Mouse (Mus musculus) limb, embryonic 11.5 days (tissue): Measurements from ENCODE around the gene 4930407I10Rik. TPM values are rescaled to one million over a fixed set of nuclear protein-coding genes. Genes with fewer than 3 reads are reported as not detected.

Source experiments
- ATAC-seq: fragments of 200-750 bp; cut with Nextera tagmentation; 2 replicates; pipeline ENCODE4 v1.8.0; 2017; ENCODE audit warnings: low read depth; ENCODE audit not compliant: insufficient number of reproducible peaks, low FRiP score, low TSS enrichment
- DNase-seq: peaks from one replicate; pipeline ENCODE4 v3.0.0-alpha.2; 2015; ENCODE audit warnings: low spot score
- H3K27ac ChIP-seq: fragments of 300-500 bp; sonication (generic); replicated peaks from 2 replicates; pipeline ENCODE4 v1.5.1; 2014; ENCODE audit warnings: low read depth, mild to moderate bottlenecking, low read length
- H3K27me3 ChIP-seq: fragments of 300-500 bp; sonication (generic); 2 replicates; pipeline ENCODE4 v1.6.1; 2014; ENCODE audit warnings: mild to moderate bottlenecking, low read length, mixed read lengths; ENCODE audit not compliant: control insufficient read depth, insufficient read depth
- H3K36me3 ChIP-seq: fragments of 300-500 bp; sonication (generic); 2 replicates; pipeline ENCODE4 v1.6.1; 2014; ENCODE audit warnings: mild to moderate bottlenecking, low read length, moderate library complexity, mixed read lengths; ENCODE audit not compliant: control insufficient read depth, insufficient read depth
- H3K4me1 ChIP-seq: fragments of 300-500 bp; sonication (generic); 2 replicates; pipeline ENCODE4 v1.6.1; 2014; ENCODE audit warnings: low read length, mixed read lengths; ENCODE audit not compliant: control insufficient read depth, insufficient read depth
- H3K4me2 ChIP-seq: fragments of 300-500 bp; sonication (generic); 2 replicates; pipeline ENCODE4 v1.6.1; 2014; ENCODE audit warnings: low read depth, mild to moderate bottlenecking, moderate library complexity; ENCODE audit not compliant: severe bottlenecking
- H3K4me3 ChIP-seq: fragments of 300-500 bp; sonication (generic); 2 replicates; pipeline ENCODE4 v1.5.1; 2014; ENCODE audit warnings: low read depth, low read length
- H3K9ac ChIP-seq: fragments of 300-500 bp; sonication (generic); 2 replicates; pipeline ENCODE4 v1.6.1; 2014; ENCODE audit warnings: mild to moderate bottlenecking, low read length
- H3K9me3 ChIP-seq: fragments of 300-500 bp; sonication (generic); 2 replicates; pipeline ENCODE4 v1.6.1; 2016; ENCODE audit warnings: low read length; ENCODE audit not compliant: control insufficient read depth
- WGBS: fragments of 180-500 bp; shearing (Covaris S2); extraction: QIAGEN DNeasy Blood & Tissue Kit; methylation state at CpG from one replicate; pipeline ENCODE4 v1.1.7; 2014; 5-methylcytosine and 5-hydroxymethylcytosine counted together
- polyA plus RNA-seq: library from polyadenylated mRNA; unstranded; fragments of >200 nt; fragmentation: Nextera tagmentation; extraction: Ambion mirVana; gene quantifications from 2 replicates; pipeline ENCODE4 v1.2.1, GENCODE M21; 2014

The 4930407I10Rik gene
- 0.04 TPM in 1 of 2 replicates, not detected in the other for polyA plus RNA-seq

DNA sequence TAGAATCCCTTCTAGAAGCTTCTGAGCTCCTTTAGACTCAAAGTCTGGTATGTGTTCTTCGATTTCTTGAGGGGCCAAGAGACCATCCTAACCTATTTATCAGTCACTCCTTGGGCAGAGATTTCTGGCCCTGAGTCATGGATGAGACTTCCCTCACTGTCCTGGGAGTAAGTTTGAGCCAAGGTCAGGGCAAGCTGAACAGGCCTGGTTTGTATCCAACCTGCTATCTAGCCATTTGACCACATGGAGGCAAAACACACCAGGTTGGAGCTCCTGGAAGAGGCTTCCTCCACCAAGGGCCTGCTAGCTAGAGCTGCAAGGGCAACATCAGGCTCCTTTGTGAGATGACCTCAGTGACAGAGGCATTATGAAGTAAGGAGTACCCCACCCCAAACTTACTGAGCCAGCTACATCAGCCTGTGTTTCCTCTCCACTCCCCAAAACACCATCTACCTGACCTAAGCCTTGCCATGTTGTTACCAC lies at the start of gene 4930407I10Rik:
Gene 4930407I10Rik, plus strand, starts transcription at position 433 of the 483 bp plus-strand sequence.
- ATAC-seq = no peak
- WGBS = 83% methylated on average over 1 of the region's 1 CpGs

DNA sequence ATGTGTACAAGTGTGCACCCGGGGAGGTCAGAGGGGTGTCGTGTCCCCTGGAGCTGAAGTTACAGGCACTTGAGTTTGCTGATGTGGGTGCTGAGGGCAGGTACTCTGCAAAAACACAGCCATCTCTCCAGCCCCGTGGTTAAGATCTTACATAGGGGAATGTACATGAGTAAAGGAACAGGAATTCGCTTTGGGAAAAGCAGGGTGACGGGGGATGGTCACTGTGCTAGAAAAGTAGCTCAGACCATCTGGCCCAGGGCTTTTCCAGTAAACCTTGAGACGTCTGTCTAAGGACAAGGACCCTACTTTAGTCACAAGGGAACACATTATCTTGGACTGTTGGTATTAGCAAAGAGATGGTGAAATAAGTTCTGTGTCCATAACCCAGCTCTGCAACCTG lies 47.0 kb upstream of the 4930407I10Rik start:
- Histone ChIP-seq H3K4me2 (no peak overlapping the region), H3K9me3 (no peaks in the 10 kb centered on the region), H3K27me3 (no peaks in the 10 kb centered on the region), H3K27ac (no peak overlapping the region), H3K9ac (no peak overlapping the region), H3K36me3 (no peaks in the 10 kb centered on the region), H3K4me1 (no peaks in the 10 kb centered on the region), H3K4me3 (no peak overlapping the region)
- 88% methylated on average over 6 of the region's 6 CpGs for WGBS
- no peak for ATAC-seq
- DNase-seq = no peak

More for the DNA sequence above, at the start of gene 4930407I10Rik:
- Histone ChIP-seq H3K36me3 (no peaks in the 10 kb centered on the region), H3K27ac (no peak within 1 kb of the TSS), H3K4me1 (no peaks in the 10 kb centered on the region), H3K4me2 (no peak within 1 kb of the TSS), H3K9me3 (no peaks in the 10 kb centered on the region), H3K27me3 (no peaks in the 10 kb centered on the region), H3K9ac (no peak within 1 kb of the TSS), H3K4me3 (no peak within 1 kb of the TSS)
- DNase-seq = no peak

DNA sequence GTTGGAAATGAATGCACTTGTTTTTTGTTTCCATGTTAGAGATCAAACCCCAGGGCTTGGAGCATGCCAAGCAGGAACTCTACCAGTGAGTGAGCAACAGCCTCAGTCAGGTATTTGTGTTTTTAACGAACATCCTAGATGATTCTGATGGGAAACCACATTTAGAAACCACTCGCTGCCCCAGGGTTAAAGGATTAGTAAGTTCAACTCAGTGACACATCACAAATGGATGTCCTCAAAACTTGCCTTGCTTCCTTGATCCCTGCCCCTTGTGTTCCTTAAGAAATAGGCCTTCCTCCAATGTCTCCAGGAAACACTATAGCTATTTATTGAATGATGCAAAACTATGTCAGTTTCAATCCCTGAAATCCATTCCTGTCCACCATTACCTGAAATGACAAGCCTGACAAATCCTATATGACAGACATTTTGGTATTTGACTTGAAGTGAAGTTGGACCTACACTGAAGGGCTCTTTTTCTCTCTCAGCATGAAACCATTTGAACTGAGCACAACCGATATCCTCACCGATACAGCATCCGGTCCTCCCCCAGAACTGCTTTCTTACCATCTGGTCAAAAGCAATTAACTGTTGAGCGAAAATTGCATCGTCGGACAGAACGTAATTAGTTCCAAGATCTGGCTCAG lies 44.1 kb upstream of the 4930407I10Rik start:
- peak overlapping the region; percentile 87 for H3K4me2 ChIP-seq
- ATAC-seq (no peak), DNase-seq (no peak)
- H3K9me3 ChIP-seq = no peaks in the 10 kb centered on the region
- H3K9ac ChIP-seq = peak overlapping the region; percentile 85; the same call in 1 of the 2 replicates
- H3K27me3 ChIP-seq = no peaks in the 10 kb centered on the region
- no peak overlapping the region for H3K27ac ChIP-seq
- 0 out of 2 replicates have a peak, but pooled peaks cover 3% of the 10 kb centered on the region for H3K4me1 ChIP-seq
- peak overlapping the region; percentile 90 for H3K4me3 ChIP-seq
- 0 out of 2 replicates have a peak, but pooled peaks cover 3% of the 10 kb centered on the region for H3K36me3 ChIP-seq
- WGBS = 12% methylated on average over 9 of the region's 9 CpGs

DNA sequence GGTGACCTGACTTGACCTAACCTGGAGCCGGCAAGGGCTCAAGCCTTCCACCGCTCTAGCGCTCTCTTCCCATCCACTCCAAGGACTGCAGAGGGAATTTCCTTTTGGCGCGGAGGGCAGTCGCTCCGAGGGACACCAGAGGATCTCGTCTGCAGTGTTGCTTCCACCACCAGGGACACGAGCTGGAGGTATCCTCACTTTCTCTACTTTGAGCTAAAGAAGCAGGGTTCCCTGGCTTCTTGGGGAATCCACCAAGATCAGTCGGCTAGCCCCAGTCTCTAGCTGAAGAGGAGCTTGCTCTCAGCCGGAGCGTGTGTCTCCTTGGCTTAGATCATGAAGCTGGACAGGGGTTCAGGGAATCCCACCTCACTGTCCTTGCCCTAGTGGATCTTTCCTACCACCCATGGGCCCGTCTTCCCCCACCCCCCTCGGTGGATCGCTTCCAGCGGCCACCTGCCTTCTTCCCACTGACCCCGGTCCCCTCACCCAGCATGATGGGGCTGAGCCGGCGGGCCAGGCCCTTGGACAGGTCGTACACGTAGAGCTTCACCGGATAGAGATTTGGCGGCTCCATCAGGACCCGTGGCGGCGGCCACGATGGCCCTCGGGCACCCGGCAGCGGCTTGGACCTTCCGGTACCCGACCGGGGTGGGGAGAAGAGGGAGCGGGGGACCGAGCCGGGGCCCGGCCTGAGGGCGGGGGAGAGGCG lies 43.4 kb upstream of the 4930407I10Rik start:
- H3K4me1 ChIP-seq = 0 out of 2 replicates have a peak, but pooled peaks cover 3% of the 10 kb centered on the region
- peak overlapping the region; percentile 85 for H3K9ac ChIP-seq
- under 1% methylated on average over 39 of the region's 39 CpGs for WGBS
- DNase-seq (peak; percentile 43), ATAC-seq (peak; percentile 62)
- H3K9me3 ChIP-seq = no peaks in the 10 kb centered on the region
- no peaks in the 10 kb centered on the region for H3K27me3 ChIP-seq
- 0 out of 2 replicates have a peak, but pooled peaks cover 3% of the 10 kb centered on the region for H3K36me3 ChIP-seq
- H3K27ac ChIP-seq = no peak overlapping the region
- H3K4me2 ChIP-seq = peak overlapping the region; percentile 87
- H3K4me3 ChIP-seq = peak overlapping the region; percentile 90

DNA sequence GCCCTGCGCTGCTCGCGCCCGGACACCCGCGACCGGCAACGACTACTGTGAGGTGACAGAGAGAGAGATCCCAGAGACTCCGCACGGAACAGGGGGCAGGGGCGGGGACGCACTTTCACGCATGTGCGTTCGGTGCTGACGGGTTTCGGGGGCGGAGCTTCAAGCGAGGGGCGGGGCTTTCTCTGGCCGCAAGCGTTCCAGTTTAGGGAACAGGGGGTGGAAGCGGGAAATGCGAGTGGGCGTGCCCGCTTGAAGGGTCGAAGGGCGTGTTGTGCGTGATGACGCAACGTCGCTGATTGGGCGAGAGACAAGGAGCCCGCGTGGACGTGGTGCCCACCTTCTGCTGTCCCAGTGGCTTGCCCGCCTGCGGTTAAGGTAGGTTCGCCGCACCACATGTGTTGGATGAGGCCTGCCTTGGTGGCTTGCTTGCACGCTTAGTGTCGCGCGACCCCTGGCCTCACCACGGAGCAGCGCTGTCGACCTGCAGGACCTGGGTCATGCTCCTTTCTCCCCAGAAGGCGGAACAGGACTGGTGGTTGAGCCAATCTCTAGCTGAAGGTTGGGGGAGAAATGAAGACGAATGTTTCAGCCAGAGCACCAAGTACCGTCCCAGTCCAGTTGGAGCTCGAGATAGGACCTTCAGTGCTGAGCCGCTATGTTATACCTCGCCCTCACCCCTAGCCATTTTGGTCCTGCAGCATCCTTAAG lies 42.7 kb upstream of the 4930407I10Rik start:
- peak overlapping the region; percentile 90 for H3K4me3 ChIP-seq
- DNase-seq (peak; percentile 99), ATAC-seq (peak; percentile 94)
- WGBS = under 1% methylated on average over 52 of the region's 53 CpGs
- peak overlapping the region; percentile 85 for H3K9ac ChIP-seq
- peak overlapping the region; percentile 87 for H3K4me2 ChIP-seq
- no peaks in the 10 kb centered on the region for H3K9me3 ChIP-seq
- 0 out of 2 replicates have a peak, but pooled peaks cover 3% of the 10 kb centered on the region for H3K4me1 ChIP-seq
- H3K36me3 ChIP-seq = 0 out of 2 replicates have a peak, but pooled peaks cover 3% of the 10 kb centered on the region
- no peaks in the 10 kb centered on the region for H3K27me3 ChIP-seq
- no peak overlapping the region for H3K27ac ChIP-seq

DNA sequence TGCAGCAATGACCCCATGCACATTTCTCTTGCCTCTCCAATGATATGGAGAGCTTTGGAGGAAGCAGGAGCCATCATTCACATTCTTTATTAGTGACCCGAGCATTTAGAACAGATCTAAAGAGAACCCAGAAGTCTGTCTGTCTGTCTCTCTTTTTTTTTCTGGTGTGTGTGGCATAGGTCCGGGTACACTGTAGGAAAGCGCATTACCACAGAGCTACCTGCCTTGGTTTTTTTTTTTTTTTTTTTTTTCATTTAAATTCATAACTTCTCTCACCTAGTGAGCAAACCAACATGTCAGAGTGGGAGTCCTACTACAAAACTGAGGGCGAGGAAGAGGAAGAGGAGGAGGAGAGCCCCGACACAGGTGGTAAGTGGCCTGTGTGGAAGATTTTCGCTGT lies 42.1 kb upstream of the 4930407I10Rik start:
- 0 out of 2 replicates have a peak, but pooled peaks cover 3% of the 10 kb centered on the region for H3K36me3 ChIP-seq
- no peaks in the 10 kb centered on the region for H3K9me3 ChIP-seq
- H3K4me3 ChIP-seq = peak overlapping the region; percentile 90
- 0 out of 2 replicates have a peak, but pooled peaks cover 3% of the 10 kb centered on the region for H3K4me1 ChIP-seq
- H3K27me3 ChIP-seq = no peaks in the 10 kb centered on the region
- H3K9ac ChIP-seq = peak overlapping the region; percentile 74
- H3K4me2 ChIP-seq = peak overlapping the region; percentile 87
- ATAC-seq = no peak; the same call in 1 of the 2 replicates
- DNase-seq = no peak
- no peak overlapping the region for H3K27ac ChIP-seq
- WGBS = 25% methylated on average over 6 of the region's 6 CpGs

DNA sequence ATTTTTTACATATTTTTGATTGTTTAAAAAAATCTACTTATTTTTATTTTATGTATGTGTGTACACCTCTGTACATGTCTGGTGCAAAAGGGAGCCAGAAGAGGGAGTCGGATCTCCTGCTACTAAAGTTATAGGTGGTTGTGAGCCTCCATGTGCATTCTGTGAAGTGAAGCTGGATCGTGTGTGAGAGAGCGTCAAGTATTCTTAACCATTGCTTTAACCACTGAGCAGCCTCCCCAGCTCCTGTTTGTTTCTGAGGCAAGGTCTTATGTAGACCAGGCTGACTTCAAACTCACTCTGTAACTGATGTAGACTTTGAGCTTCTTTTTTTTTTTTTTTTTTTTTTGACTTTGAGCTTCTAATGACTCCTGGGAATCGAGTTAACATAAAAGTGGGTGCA lies 41.5 kb upstream of the 4930407I10Rik start:
- ATAC-seq = no peak
- H3K9ac ChIP-seq = no peak overlapping the region
- no peak overlapping the region for H3K27ac ChIP-seq
- WGBS = 77% methylated on average over 4 of the region's 4 CpGs
- H3K4me3 ChIP-seq = no peak overlapping the region
- no peaks in the 10 kb centered on the region for H3K27me3 ChIP-seq
- no peak overlapping the region for H3K4me2 ChIP-seq
- peaks cover 3% of the 10 kb centered on the region; the same call in 1 of the 2 replicates for H3K36me3 ChIP-seq
- 0 out of 2 replicates have a peak, but pooled peaks cover 3% of the 10 kb centered on the region for H3K4me1 ChIP-seq
- H3K9me3 ChIP-seq = no peaks in the 10 kb centered on the region
- no peak for DNase-seq

DNA sequence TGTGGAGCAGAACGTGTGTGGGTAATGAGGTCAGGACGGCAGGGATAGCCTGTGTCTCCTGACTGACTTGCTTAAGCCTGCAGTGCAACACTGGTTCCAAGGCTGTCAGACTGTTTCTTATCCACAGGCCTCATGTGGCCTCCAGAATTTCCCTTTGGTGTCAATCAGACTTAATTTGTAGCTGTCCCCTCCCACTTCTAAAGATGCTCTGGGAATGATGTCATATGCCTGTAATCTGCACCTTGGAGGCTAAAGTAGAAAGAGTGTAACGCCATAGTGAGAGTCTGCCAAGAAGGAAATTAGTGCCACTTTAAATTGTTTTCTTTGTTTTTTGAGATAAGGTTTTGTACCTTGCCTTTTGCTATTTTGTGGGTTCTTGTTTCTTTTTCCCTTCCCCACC lies 39.7 kb upstream of the 4930407I10Rik start:
- H3K27ac ChIP-seq = no peak overlapping the region
- no peak for DNase-seq
- no peak overlapping the region for H3K9ac ChIP-seq
- no peak for ATAC-seq
- H3K9me3 ChIP-seq = no peaks in the 10 kb centered on the region
- H3K27me3 ChIP-seq = no peaks in the 10 kb centered on the region
- no peak overlapping the region for H3K4me2 ChIP-seq
- H3K4me1 ChIP-seq = 0 out of 2 replicates have a peak, but pooled peaks cover 3% of the 10 kb centered on the region
- H3K4me3 ChIP-seq = no peak overlapping the region
- H3K36me3 ChIP-seq = peaks cover 10% of the 10 kb centered on the region; the same call in 1 of the 2 replicates
- 88% methylated on average over 3 of the region's 3 CpGs for WGBS
